Mouse (Mus musculus) left cerebral cortex, postnatal 25 days (tissue): ENCODE measurements at regions not wholly inside any gene's neighbourhood (a gene's known extent, or its start where the extent isn't known, plus 50 kb on each side); places are given as distances from the start of the nearest gene placed in this dataset.

Source experiments
- DNase-seq, 2 experiments: peaks; one replicate each; pipeline ENCODE4 v3.0.0; 2022; ENCODE audit warnings: low spot score in 2 of 2, mixed read lengths in 1 of 2
- intact Hi-C: fragments of 180-260 bp; cut with DNase I; formaldehyde crosslinking; loops from one replicate; pipeline ENCODE4 v1.15.1; 2025

DNA sequence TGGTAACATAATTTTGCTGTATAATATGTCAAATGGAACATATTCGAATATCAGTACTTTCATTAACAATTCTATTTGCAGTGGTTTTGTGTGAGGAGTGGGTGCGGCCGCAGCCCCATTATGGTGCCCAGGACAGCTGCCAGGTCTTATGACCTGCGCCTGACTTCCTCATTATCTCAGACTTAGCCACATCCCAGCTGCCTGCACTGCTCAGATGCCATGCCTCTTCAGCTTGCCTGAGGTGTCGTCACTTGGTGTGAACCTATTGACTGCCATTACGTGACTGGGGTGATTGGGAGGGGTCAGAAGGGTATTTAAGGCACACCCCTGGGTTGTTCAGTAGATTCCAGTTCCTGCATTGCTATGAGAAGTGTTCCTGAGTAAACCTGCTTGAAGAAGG, 641.1 kb upstream of the Epha6 start:
- no peak for DNase-seq
- intact Hi-C loops = loop anchor here (2.0 kb wide), 1 partner anchor 18 kb away; no protein-coding TSS in a partner anchor
